Mouse (Mus musculus) CH12.LX (cell line): ENCODE results near the gene Naa35.

ENCODE experiments used
- CTCF ChIP-seq, 2 experiments: IDR thresholded peaks in 1 of 2; conservative IDR thresholded peaks in 1 of 2; 2 replicates each; pipeline ENCODE4 v1.5.1; 2011 to 2012; ENCODE audit warnings: low read depth in 2 of 2, low read length in 2 of 2, improper control_type of control experiment in 1 of 2, inconsistent platforms in 1 of 2, mild to moderate bottlenecking in 1 of 2, moderate library complexity in 1 of 2
- E2F4 ChIP-seq: IDR thresholded peaks from 2 replicates; pipeline ENCODE4 v1.6.1; 2011; ENCODE audit warnings: low read depth, low read length, improper control_type of control experiment; ENCODE audit not compliant: insufficient replicate concordance
- EP300 ChIP-seq: IDR thresholded peaks from 2 replicates; pipeline ENCODE4 v1.6.1; 2011; ENCODE audit warnings: low read length, improper control_type of control experiment
- GABPA ChIP-seq: IDR thresholded peaks from 2 replicates; pipeline ENCODE4 v1.6.1; 2012; ENCODE audit warnings: low read depth, low read length, improper control_type of control experiment, inconsistent platforms; ENCODE audit not compliant: insufficient replicate concordance
- HCFC1 ChIP-seq: IDR thresholded peaks from 2 replicates; pipeline ENCODE4 v1.6.1; 2012; ENCODE audit warnings: low read depth, mild to moderate bottlenecking, inconsistent platforms, low read length, improper control_type of control experiment
- JUN ChIP-seq: IDR thresholded peaks from 2 replicates; pipeline ENCODE4 v1.6.1; 2011; ENCODE audit warnings: low read depth, mild to moderate bottlenecking, low read length, improper control_type of control experiment, moderate library complexity; ENCODE audit not compliant: insufficient read depth
- JUND ChIP-seq: conservative IDR thresholded peaks from 2 replicates; pipeline ENCODE4 v1.6.1; 2011; ENCODE audit warnings: low read depth, low read length, improper control_type of control experiment
- POLR2A ChIP-seq: IDR thresholded peaks from 2 replicates; pipeline ENCODE4 v1.6.1; 2011; ENCODE audit warnings: low read depth, mild to moderate bottlenecking, improper control_type of control experiment, low read length
- USF1 ChIP-seq: IDR thresholded peaks from 2 replicates; pipeline ENCODE4 v1.6.1; 2014; ENCODE audit warnings: low read depth, mild to moderate bottlenecking, inconsistent platforms, low read length, improper control_type of control experiment
- ZNF384 ChIP-seq: IDR thresholded peaks from 2 replicates; pipeline ENCODE4 v1.6.1; 2012; ENCODE audit warnings: low read depth, low read length, improper control_type of control experiment, inconsistent platforms

DNA sequence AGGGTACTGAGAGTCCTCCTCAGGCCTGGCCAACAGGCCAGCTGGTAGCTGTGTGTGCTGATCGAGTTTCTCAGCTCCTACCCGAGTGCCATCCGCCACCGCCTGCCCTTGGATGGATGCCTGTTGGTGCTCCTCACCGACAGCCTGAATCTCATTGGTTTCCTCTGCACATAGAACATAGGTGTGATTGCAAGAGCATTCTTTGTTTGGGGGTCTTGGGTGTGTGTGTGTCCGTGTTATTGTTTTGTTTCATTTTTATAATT, 55.0 kb downstream of the Naa35 start:
- no peak for TF ChIP-seq GABPA
- no peak for TF ChIP-seq E2F4
- no peak for TF ChIP-seq EP300
- no peak for TF ChIP-seq USF1
- no peak for TF ChIP-seq CTCF (conservative IDR thresholded peaks at IDR 0.05 in 1 of 2, IDR thresholded peaks at IDR 0.05 in 1 of 2; ENCODE audit: low read depth in 2 of 2, low read length in 2 of 2)
- TF ChIP-seq POLR2A, result no peak
- TF ChIP-seq HCFC1, result no peak
- TF ChIP-seq JUN, result no peak
- TF ChIP-seq ZNF384, result no peak
- no peak for TF ChIP-seq JUND
